Mouse (Mus musculus): Measurements from ENCODE around the gene Taf9. TPM values are rescaled to one million over a fixed set of nuclear protein-coding genes. Genes with fewer than 3 reads are reported as not detected.

Gene Taf9
- polyA plus RNA-seq, 1 experiment from 2014 or later = 12.2 TPM

DNA sequence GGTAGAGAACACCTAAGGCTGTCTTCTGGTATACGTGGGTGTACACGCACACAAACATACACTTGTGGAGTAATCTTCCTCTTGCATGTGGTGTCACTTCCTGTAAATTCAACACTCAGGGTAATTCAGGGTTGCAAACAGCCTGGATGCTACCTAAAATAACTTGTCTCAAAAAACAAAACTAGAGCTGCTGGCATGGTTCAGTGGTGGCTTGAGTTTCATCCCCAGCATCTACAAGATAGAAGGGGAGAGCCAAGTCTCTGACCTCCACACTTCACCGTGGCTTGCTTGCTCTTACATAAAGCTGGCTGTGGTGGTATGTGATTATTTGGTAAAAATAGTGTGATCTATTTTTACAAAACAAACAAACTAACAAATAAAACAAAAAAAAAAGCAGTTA lies 46.2 kb downstream of the Taf9 start:
- Histone ChIP-seq H3K9ac (ENCODE audit: low read depth, low read length) (no peak overlapping the region), H3K4me2 (ENCODE audit: low read depth, low read length) (no peak overlapping the region), H3K27me3 (ENCODE audit: control insufficient read depth, insufficient read depth, low read depth, low read length) (no peaks in the 10 kb centered on the region), H3K4me3 (ENCODE audit: low read depth, low read length) (no peak overlapping the region), H3K4me1 (ENCODE audit: control insufficient read depth, low read depth, low read length) (no peaks in the 10 kb centered on the region), H3K9me3 (replicated peaks; ENCODE audit: control insufficient read depth, low read length) (no peaks in the 10 kb centered on the region), H3K27ac (ENCODE audit: low read length) (no peak overlapping the region), H3K36me3 (ENCODE audit: control insufficient read depth, insufficient read depth) (peaks cover 7% of the 10 kb centered on the region; the same call in 1 of the 2 replicates)
- no peak for ATAC-seq (ENCODE audit: low read depth)
- 68% methylated on average over 3 of the region's 3 CpGs for WGBS (ENCODE audit: insufficient replicate concordance)

GRCm38 (mm10) chr13:100698866-100699265 lies 47.5 kb downstream of the Taf9 start:
- no peak for ATAC-seq (ENCODE audit: low read depth)
- Histone ChIP-seq H3K4me3 (ENCODE audit: low read depth, low read length) (no peak overlapping the region), H3K36me3 (ENCODE audit: control insufficient read depth, insufficient read depth) (peaks cover 18% of the 10 kb centered on the region), H3K27me3 (ENCODE audit: control insufficient read depth, insufficient read depth, low read depth, low read length) (no peaks in the 10 kb centered on the region), H3K4me1 (ENCODE audit: control insufficient read depth, low read depth, low read length) (no peaks in the 10 kb centered on the region), H3K9me3 (replicated peaks; ENCODE audit: control insufficient read depth, low read length) (no peaks in the 10 kb centered on the region), H3K4me2 (ENCODE audit: low read depth, low read length) (no peak overlapping the region), H3K27ac (ENCODE audit: low read length) (no peak overlapping the region), H3K9ac (ENCODE audit: low read depth, low read length) (no peak overlapping the region)
- WGBS (ENCODE audit: insufficient replicate concordance) = 87% methylated on average over 10 of the region's 10 CpGs

- Histone ChIP-seq H3K4me3 (ENCODE audit: low read depth, low read length) (no peak overlapping the region), H3K27ac (ENCODE audit: low read length) (no peak overlapping the region), H3K9ac (ENCODE audit: low read depth, low read length) (no peak overlapping the region), H3K4me2 (ENCODE audit: low read depth, low read length) (no peak overlapping the region), H3K4me1 (ENCODE audit: control insufficient read depth, low read depth, low read length) (no peaks in the 10 kb centered on the region), H3K36me3 (ENCODE audit: control insufficient read depth, insufficient read depth) (peaks cover 38% of the 10 kb centered on the region), H3K9me3 (replicated peaks; ENCODE audit: control insufficient read depth, low read length) (no peaks in the 10 kb centered on the region), H3K27me3 (ENCODE audit: control insufficient read depth, insufficient read depth, low read depth, low read length) (no peaks in the 10 kb centered on the region)
- 85% methylated on average over 2 of the region's 2 CpGs for WGBS (ENCODE audit: insufficient replicate concordance)
- ATAC-seq (ENCODE audit: low read depth) = no peak
Observed at GRCm38 (mm10) chr13:100703468-100703867, 52.1 kb downstream of the Taf9 start.

Other genes with a start within 250 kb of the Taf9 start
- gene Naip1, start 198.7 kb upstream of the Taf9 start, polyA plus RNA-seq (2015; fragmentation: Nextera tagmentation; extraction: Ambion mirVana) = 0.08 TPM in 1 of 2 replicates, not detected in the other
- 20.0 and 22.3 TPM in 2 replicates for gene Gtf2h2, start 159.0 kb upstream of the Taf9 start, polyA plus RNA-seq (2015; fragmentation: Nextera tagmentation; extraction: Ambion mirVana)
- gene Ocln, start 98.9 kb upstream of the Taf9 start, polyA plus RNA-seq (2015; fragmentation: Nextera tagmentation; extraction: Ambion mirVana) = 12.9 and 15.1 TPM in 2 replicates
- gene Marveld2, start 34.6 kb upstream of the Taf9 start, polyA plus RNA-seq (2015; fragmentation: Nextera tagmentation; extraction: Ambion mirVana) = 9.6 and 10.5 TPM in 2 replicates
- 121 and 134 TPM in 2 replicates for gene Ak6, start 600 bp upstream of the Taf9 start, polyA plus RNA-seq (2015; fragmentation: Nextera tagmentation; extraction: Ambion mirVana)
- 11.4 and 12.5 TPM in 2 replicates for gene Rad17, start 528 bp upstream of the Taf9 start, polyA plus RNA-seq (2015; fragmentation: Nextera tagmentation; extraction: Ambion mirVana)
- gene Ccdc125, start 18.1 kb downstream of the Taf9 start, polyA plus RNA-seq (2015; fragmentation: Nextera tagmentation; extraction: Ambion mirVana) = 6.0 and 6.3 TPM in 2 replicates
- 28.7 and 31.4 TPM in 2 replicates for gene Cdk7, start 79.4 kb downstream of the Taf9 start, polyA plus RNA-seq (2015; fragmentation: Nextera tagmentation; extraction: Ambion mirVana)
- 92.4 and 98.8 TPM in 2 replicates for gene Mrps36, start 93.1 kb downstream of the Taf9 start, polyA plus RNA-seq (2015; fragmentation: Nextera tagmentation; extraction: Ambion mirVana)
- gene Cenph, start 124.3 kb downstream of the Taf9 start, polyA plus RNA-seq (2015; fragmentation: Nextera tagmentation; extraction: Ambion mirVana) = 24.0 and 24.2 TPM in 2 replicates
- 186 and 211 TPM in 2 replicates for gene Ccnb1, start 135.0 kb downstream of the Taf9 start, polyA plus RNA-seq (2015; fragmentation: Nextera tagmentation; extraction: Ambion mirVana)
- gene Slc30a5, start 181.8 kb downstream of the Taf9 start, polyA plus RNA-seq (2015; fragmentation: Nextera tagmentation; extraction: Ambion mirVana) = 21.2 and 22.3 TPM in 2 replicates